ENCODE assay signal across 25 mouse cellular contexts in genomic region chr7:99242097-99242496, GRCm38 (mm10). TPM values are rescaled to one million over a fixed set of nuclear protein-coding genes. Genes with fewer than 3 reads are reported as not detected.
DNase-seq lines count a peak whose midpoint lies in the region; ATAC-seq and TF ChIP-seq lines count a peak whose summit lies in the region.
"Had no signal": no experiment of that assay in that cellular context is flagged by ENCODE, and none has a peak within 500 bp of the region (broad histone marks: within the 10 kb centered on the region; RNA-seq: fewer than 3 reads in every experiment).

No protein-coding gene starts in this region.

- no peak for DNase-seq in liver, postnatal 0 days
- no peak for DNase-seq in liver, embryonic 13.5 days
- peak; percentile 69 for DNase-seq in yolk sac, embryonic 10.5 days (ENCODE audit: low spot score)
- no peak for DNase-seq in left cerebral cortex, postnatal 36 days (ENCODE audit: low spot score in 2 of 2)
- DNase-seq: adrenal gland, adult 8-10 months; adrenal gland, postnatal 14 days; adrenal gland, postnatal 36 days; cerebellum, adult 11-12 months; cerebellum, adult 2 months; cerebellum, adult 9-10 months; cerebellum, postnatal 10 days; cerebellum, postnatal 25 days had no signal

- H3K36me3 ChIP-seq in liver, embryonic 12.5 days = no peaks in the 10 kb centered on the region
- no peaks in the 10 kb centered on the region for H3K36me3 ChIP-seq in liver, postnatal 0 days (replicated peaks; ENCODE audit: insufficient read depth, low read length)
- no peaks in the 10 kb centered on the region for H3K36me3 ChIP-seq in liver, embryonic 13.5 days
- H3K36me3 ChIP-seq: embryonic facial prominence, embryonic 10.5 days; embryonic facial prominence, embryonic 12.5 days; forebrain, embryonic 10.5 days; forebrain, embryonic 12.5 days; G1E had no signal

- intact Hi-C loops in left cerebral cortex, postnatal 36 days (cut with DNase I) = no loop called here

- no peak for TF ChIP-seq EP300 in liver, postnatal 0 days (IDR thresholded peaks at IDR 0.05; ENCODE audit: low read depth)

- WGBS in liver, embryonic 12.5 days (ENCODE audit: insufficient replicate concordance) = 84% methylated on average over 11 of the region's 11 CpGs
- WGBS in liver, postnatal 0 days (ENCODE audit: insufficient replicate concordance) = 84% methylated on average over 11 of the region's 11 CpGs
- WGBS in liver, embryonic 13.5 days (ENCODE audit: insufficient replicate concordance) = 80% methylated on average over 11 of the region's 11 CpGs

- no peaks in the 10 kb centered on the region for H3K9me3 ChIP-seq in liver, embryonic 12.5 days (replicated peaks)
- H3K9me3 ChIP-seq in liver, postnatal 0 days (ENCODE audit: low read length) = no peaks in the 10 kb centered on the region
- H3K9me3 ChIP-seq in liver, embryonic 13.5 days (replicated peaks) = no peaks in the 10 kb centered on the region
- H3K9me3 ChIP-seq: embryonic facial prominence, embryonic 10.5 days; embryonic facial prominence, embryonic 12.5 days; forebrain, embryonic 10.5 days; forebrain, embryonic 12.5 days; G1E had no signal

- H3K4me3 ChIP-seq in liver, embryonic 12.5 days = no peak overlapping the region
- H3K4me3 ChIP-seq in liver, postnatal 0 days (ENCODE audit: low read depth, low read length) = no peak overlapping the region
- no peak overlapping the region for H3K4me3 ChIP-seq in liver, embryonic 13.5 days (replicated peaks)
- H3K4me3 ChIP-seq: embryonic facial prominence, embryonic 10.5 days; embryonic facial prominence, embryonic 12.5 days; erythroblast, embryonic 14.5 days; forebrain, embryonic 10.5 days; forebrain, embryonic 12.5 days had no signal

- peak; percentile 72 for ATAC-seq in liver, embryonic 12.5 days
- no peak for ATAC-seq in liver, postnatal 0 days
- ATAC-seq in liver, embryonic 13.5 days (ENCODE audit: low read depth) = peak; percentile 73
- ATAC-seq in CD4-positive, CD25-positive, alpha-beta regulatory T cell, adult 4 months = no peak
- ATAC-seq: activated CD4-positive, CD25-positive, alpha-beta regulatory T cell, adult 4 months; forebrain, embryonic 14.5 days; forebrain, embryonic 16.5 days; Patski had no signal

- TF ChIP-seq CTCF in liver, postnatal 0 days (IDR thresholded peaks at IDR 0.05; ENCODE audit: low read depth) = no peak

- H3K4me1 ChIP-seq in liver, embryonic 12.5 days = peaks cover 19% of the 10 kb centered on the region
- H3K4me1 ChIP-seq in liver, postnatal 0 days (ENCODE audit: insufficient read depth) = peaks cover 15% of the 10 kb centered on the region
- H3K4me1 ChIP-seq in liver, embryonic 13.5 days (replicated peaks) = peaks cover 32% of the 10 kb centered on the region

- H3K4me2 ChIP-seq in liver, embryonic 12.5 days = no peak overlapping the region
- no peak overlapping the region for H3K4me2 ChIP-seq in liver, postnatal 0 days (ENCODE audit: low read depth, low read length)
- H3K4me2 ChIP-seq in liver, embryonic 13.5 days = no peak overlapping the region
- H3K4me2 ChIP-seq: embryonic facial prominence, embryonic 12.5 days; forebrain, embryonic 12.5 days had no signal

- no peak overlapping the region for H3K27ac ChIP-seq in liver, embryonic 12.5 days
- H3K27ac ChIP-seq in liver, postnatal 0 days (ENCODE audit: low read depth) = no peak overlapping the region
- no peak overlapping the region for H3K27ac ChIP-seq in liver, embryonic 13.5 days
- H3K27ac ChIP-seq: embryonic facial prominence, embryonic 10.5 days; embryonic facial prominence, embryonic 12.5 days; forebrain, embryonic 10.5 days; forebrain, embryonic 12.5 days had no signal

- peaks cover 42% of the 10 kb centered on the region for H3K27me3 ChIP-seq in liver, embryonic 12.5 days (replicated peaks)
- H3K27me3 ChIP-seq in liver, postnatal 0 days (ENCODE audit: insufficient read depth, low read length) = no peaks in the 10 kb centered on the region; the same call in 1 of the 2 replicates
- peaks cover 40% of the 10 kb centered on the region for H3K27me3 ChIP-seq in liver, embryonic 13.5 days

- no peak overlapping the region for H3K9ac ChIP-seq in liver, embryonic 12.5 days
- H3K9ac ChIP-seq in liver, postnatal 0 days (replicated peaks) = no peak overlapping the region
- H3K9ac ChIP-seq in liver, embryonic 13.5 days = no peak overlapping the region
- H3K9ac ChIP-seq: embryonic facial prominence, embryonic 12.5 days; forebrain, embryonic 12.5 days had no signal

RNA-seq across cellular contexts. Expression of gene Mogat2, which starts 3.7 kb away (rescaled TPM):
- polyA plus RNA-seq in liver, embryonic 12.5 days (2016; fragmentation: Nextera tagmentation; extraction: Ambion mirVana) = 28.8 and 33.9 TPM in 2 replicates
- polyA plus RNA-seq in liver, postnatal 0 days (2015; fragmentation: Nextera tagmentation; extraction: Ambion mirVana) = 3.9 and 4.0 TPM in 2 replicates
- 35.9 and 37.5 TPM in 2 replicates for polyA plus RNA-seq in liver, embryonic 13.5 days (2015; fragmentation: Nextera tagmentation; extraction: Ambion mirVana)
- total RNA-seq in left cerebral cortex, postnatal 36 days (2021) = not detected
- not detected for polyA plus RNA-seq in CD4-positive, CD25-positive, alpha-beta regulatory T cell, adult 4 months (2017; shearing (Covaris generic))
- total RNA-seq: CH12.LX, G1E had no signal
- polyA plus RNA-seq: activated CD4-positive, CD25-positive, alpha-beta regulatory T cell, adult 4 months; cerebellum, adult 2 months; erythroblast, embryonic 14.5 days; Patski had no signal

RNA-seq across cellular contexts. Expression of gene Map6, which starts 25.1 kb away (rescaled TPM):
- polyA plus RNA-seq in liver, embryonic 12.5 days (2016; fragmentation: Nextera tagmentation; extraction: Ambion mirVana) = 0.13 and 0.25 TPM in 2 replicates
- 0.06 TPM in 2 replicates for polyA plus RNA-seq in liver, postnatal 0 days (2015; fragmentation: Nextera tagmentation; extraction: Ambion mirVana)
- 0.10 TPM in 2 replicates for polyA plus RNA-seq in liver, embryonic 13.5 days (2015; fragmentation: Nextera tagmentation; extraction: Ambion mirVana)
- total RNA-seq in left cerebral cortex, postnatal 36 days (2021) = 100 to 1,000 TPM; 135 to 142 TPM
- polyA plus RNA-seq in CD4-positive, CD25-positive, alpha-beta regulatory T cell, adult 4 months (2017; shearing (Covaris generic)) = 1 to 10 TPM; 2.4 to 4.5 TPM
- polyA plus RNA-seq: erythroblast, embryonic 14.5 days; G1E had no signal

RNA-seq across cellular contexts. Expression of gene Dgat2, which starts 59.6 kb away (rescaled TPM):
- 57.5 and 59.3 TPM in 2 replicates for polyA plus RNA-seq in liver, embryonic 12.5 days (2016; fragmentation: Nextera tagmentation; extraction: Ambion mirVana)
- 226 and 249 TPM in 2 replicates for polyA plus RNA-seq in liver, postnatal 0 days (2015; fragmentation: Nextera tagmentation; extraction: Ambion mirVana)
- 71.1 and 73.4 TPM in 2 replicates for polyA plus RNA-seq in liver, embryonic 13.5 days (2015; fragmentation: Nextera tagmentation; extraction: Ambion mirVana)
- 10 to 100 TPM; 68.3 to 78.0 TPM for total RNA-seq in left cerebral cortex, postnatal 36 days (2021)
- polyA plus RNA-seq in CD4-positive, CD25-positive, alpha-beta regulatory T cell, adult 4 months (2017; shearing (Covaris generic)) = 1 to 10 TPM; 3.1 to 4.4 TPM

Comparison
In these comparisons a context has a peak if more than half of its experiments do, and no peak if none do; other contexts are left out.
1. ATAC-seq: peak in liver, embryonic 12.5 days (single experiment) and liver, embryonic 13.5 days (single experiment); none in liver, postnatal 0 days (single experiment) and CD4-positive, CD25-positive, alpha-beta regulatory T cell, adult 4 months (single experiment).
2. RNA of gene Dgat2, which starts 59.6 kb away (polyA plus RNA-seq): 226 to 249 TPM in liver, postnatal 0 days, 71.1 to 73.4 TPM in liver, embryonic 13.5 days and 57.5 to 59.3 TPM in liver, embryonic 12.5 days; 3.1 to 4.4 TPM in CD4-positive, CD25-positive, alpha-beta regulatory T cell, adult 4 months; every median in the first group is over 10 times any median in the second.